Comparison of ENCODE assay signal across 8 mouse cellular contexts in genomic region chr6:121109181-121109981, GRCm38 (mm10). TPM values are rescaled to one million over a fixed set of nuclear protein-coding genes. Genes with fewer than 3 reads are reported as not detected.
A peak's percentile ranks its signal among the peaks of the same experiment; 100 is the strongest.
DNase-seq lines count a peak whose midpoint lies in the region; ATAC-seq and TF ChIP-seq lines count a peak whose summit lies in the region.

No protein-coding gene starts in this region.

- H3K27ac ChIP-seq in heart, adult 2 months: peak overlapping the region; percentile 100
- H3K27ac ChIP-seq in kidney, embryonic 16.5 days (ENCODE audit: low read length): peak overlapping the region; percentile 87

- 1% methylated on average over 52 of the region's 52 CpGs for WGBS in heart, adult 2 months
- under 1% methylated on average over 51 of the region's 52 CpGs for whole genome bisulfite sequencing in kidney, embryonic 16.5 days

- peak overlapping the region; percentile 98 for H3K4me3 ChIP-seq in G1E (ENCODE audit: low read depth, low read length)
- peak overlapping the region; percentile 97 for H3K4me3 ChIP-seq in heart, adult 2 months
- H3K4me3 ChIP-seq in kidney, embryonic 16.5 days (ENCODE audit: low read length): peak overlapping the region; percentile 90

- H3K4me2 ChIP-seq in kidney, embryonic 16.5 days (replicated peaks; ENCODE audit: low read depth, low read length): peak overlapping the region; percentile 91

- no peaks in the 10 kb centered on the region for H3K9me3 ChIP-seq in G1E (replicated peaks)
- no peaks in the 10 kb centered on the region for H3K9me3 ChIP-seq in kidney, embryonic 16.5 days (ENCODE audit: low read length)

- H3K79me2 ChIP-seq in heart, adult 2 months (replicated peaks; ENCODE audit: control insufficient read depth, insufficient read depth, low read length): no peaks in the 10 kb centered on the region

- no peak for TF ChIP-seq POLR2A in heart, adult 2 months (IDR thresholded peaks at IDR 0.05; ENCODE audit: insufficient read depth, low read depth, low read length)

- TF ChIP-seq EP300 in heart, adult 2 months (IDR thresholded peaks at IDR 0.05; ENCODE audit: insufficient read depth, low read depth, low read length): no peak

- ATAC-seq in G1E (ENCODE audit: extremely low read depth, insufficient number of reproducible peaks, low FRiP score, poor library complexity, severe bottlenecking): no peak
- peak; percentile 27 for ATAC-seq in kidney, embryonic 16.5 days (ENCODE audit: low FRiP score, low TSS enrichment)

- H3K9ac ChIP-seq in heart, adult 2 months (ENCODE audit: low read depth, low read length): peak overlapping the region; percentile 88
- H3K9ac ChIP-seq in kidney, embryonic 16.5 days (replicated peaks; ENCODE audit: low read length): peak overlapping the region; percentile 91

- TF ChIP-seq CTCF in G1E (IDR thresholded peaks at IDR 0.05; ENCODE audit: low read depth, low read length): no peak
- peak; percentile 59 for TF ChIP-seq CTCF in heart, adult 2 months (IDR thresholded peaks at IDR 0.05)

- H3K36me3 ChIP-seq in G1E (replicated peaks): peaks cover 34% of the 10 kb centered on the region
- H3K36me3 ChIP-seq in heart, adult 2 months (ENCODE audit: control insufficient read depth, insufficient read depth, low read length): no peaks in the 10 kb centered on the region
- H3K36me3 ChIP-seq in kidney, embryonic 16.5 days (ENCODE audit: insufficient read depth, low read length): no peaks in the 10 kb centered on the region

- peak; percentile 43 for DNase-seq in gastrocnemius, adult 18-20 months (ENCODE audit: low spot score)
- no peak for DNase-seq in gastrocnemius, postnatal 36 days
- DNase-seq in G1E (ENCODE audit: low spot score): peak; percentile 30
- DNase-seq in cerebellum, postnatal 14 days: peak; percentile 64 to 66
- DNase-seq in heart, adult 2 months: peak; percentile 56 to 65
- DNase-seq in lung, postnatal 14 days: peak; percentile 30
- peak; percentile 43 to 79 for DNase-seq in spleen, postnatal 4 days (ENCODE audit: low spot score in 2 of 2)

- H3K27me3 ChIP-seq in G1E (ENCODE audit: insufficient read depth, low read length): no peaks in the 10 kb centered on the region
- H3K27me3 ChIP-seq in heart, adult 2 months (ENCODE audit: control insufficient read depth, insufficient read depth, low read length): no peaks in the 10 kb centered on the region
- no peaks in the 10 kb centered on the region for H3K27me3 ChIP-seq in kidney, embryonic 16.5 days (ENCODE audit: insufficient read depth, low read length)

- peaks cover 83% of the 10 kb centered on the region for H3K4me1 ChIP-seq in G1E (ENCODE audit: insufficient read depth, low read depth, low read length)
- H3K4me1 ChIP-seq in heart, adult 2 months (ENCODE audit: control insufficient read depth, insufficient read depth, low read length): peaks cover 8% of the 10 kb centered on the region
- peaks cover 26% of the 10 kb centered on the region for H3K4me1 ChIP-seq in kidney, embryonic 16.5 days (ENCODE audit: insufficient read depth, low read length)

- intact Hi-C loops in gastrocnemius, postnatal 36 days (cut with DNase I): loop anchor here (5.0 kb wide), 1 partner anchor 52 kb away; no protein-coding TSS in a partner anchor
- intact Hi-C loops in heart, adult 2 months (cut with DNase I): loop anchor here (2.0 to 5.0 kb wide), 3 partner anchors 42 to 95 kb away; no protein-coding TSS in a partner anchor

RNA-seq across cellular contexts. Expression of gene Mical3, which starts 21.4 kb away (rescaled TPM):
- 10 to 100 TPM; 46.0 to 59.0 TPM for total RNA-seq in gastrocnemius, adult 18-20 months (2021)
- 10 to 100 TPM; 49.6 to 54.7 TPM for total RNA-seq in gastrocnemius, postnatal 36 days (2021)
- total RNA-seq in G1E (2014; fragmentation: Nextera tagmentation) (107 and 109 TPM in 2 replicates), G1E (2017) (20.4 and 20.9 TPM in 2 replicates)
- polyA plus RNA-seq in G1E (2012): 29.8 and 38.1 TPM in 2 replicates
- 100 to 1,000 TPM; 114 to 127 TPM for total RNA-seq in heart, adult 2 months (2021)
- 52.1 and 69.0 TPM in 2 replicates for polyA plus RNA-seq in heart, adult 2 months (2012; rRNA removed)
- polyA plus RNA-seq in kidney, embryonic 16.5 days (2015; fragmentation: Nextera tagmentation; extraction: Ambion mirVana): 10.9 and 11.6 TPM in 2 replicates

Comparison
In these comparisons a context has a peak if more than half of its experiments do, and no peak if none do; other contexts are left out.
1. DNase-seq: peak in gastrocnemius, adult 18-20 months (single experiment), G1E (single experiment), cerebellum, postnatal 14 days (2 of 2), heart, adult 2 months (2 of 2), lung, postnatal 14 days (single experiment) and spleen, postnatal 4 days (2 of 2); none in gastrocnemius, postnatal 36 days (0 of 2).
2. Peak in every context shown above with its lines, with median percentiles within 50 percentile points of each other: H3K4me3 ChIP-seq.